Mouse (Mus musculus) adrenal gland, postnatal 10 days (tissue): ENCODE data around the gene Osbp2. TPM values are rescaled to one million over a fixed set of nuclear protein-coding genes. Genes with fewer than 3 reads are reported as not detected.
A peak's percentile ranks its signal among the peaks of the same experiment; 100 is the strongest.

Experiments
- DNase-seq: peaks from one replicate; pipeline ENCODE4 v3.0.0; 2021; ENCODE audit warnings: mixed read lengths
- total RNA-seq, 2 experiments: library from RNA; stranded (reverse); gene quantifications; 2 replicates each; pipeline ENCODE4 v1.2.3; 2021

Osbp2 gene
- total RNA-seq, 2 experiments from 2014 or later: 1.9 to 2.4 TPM

DNA sequence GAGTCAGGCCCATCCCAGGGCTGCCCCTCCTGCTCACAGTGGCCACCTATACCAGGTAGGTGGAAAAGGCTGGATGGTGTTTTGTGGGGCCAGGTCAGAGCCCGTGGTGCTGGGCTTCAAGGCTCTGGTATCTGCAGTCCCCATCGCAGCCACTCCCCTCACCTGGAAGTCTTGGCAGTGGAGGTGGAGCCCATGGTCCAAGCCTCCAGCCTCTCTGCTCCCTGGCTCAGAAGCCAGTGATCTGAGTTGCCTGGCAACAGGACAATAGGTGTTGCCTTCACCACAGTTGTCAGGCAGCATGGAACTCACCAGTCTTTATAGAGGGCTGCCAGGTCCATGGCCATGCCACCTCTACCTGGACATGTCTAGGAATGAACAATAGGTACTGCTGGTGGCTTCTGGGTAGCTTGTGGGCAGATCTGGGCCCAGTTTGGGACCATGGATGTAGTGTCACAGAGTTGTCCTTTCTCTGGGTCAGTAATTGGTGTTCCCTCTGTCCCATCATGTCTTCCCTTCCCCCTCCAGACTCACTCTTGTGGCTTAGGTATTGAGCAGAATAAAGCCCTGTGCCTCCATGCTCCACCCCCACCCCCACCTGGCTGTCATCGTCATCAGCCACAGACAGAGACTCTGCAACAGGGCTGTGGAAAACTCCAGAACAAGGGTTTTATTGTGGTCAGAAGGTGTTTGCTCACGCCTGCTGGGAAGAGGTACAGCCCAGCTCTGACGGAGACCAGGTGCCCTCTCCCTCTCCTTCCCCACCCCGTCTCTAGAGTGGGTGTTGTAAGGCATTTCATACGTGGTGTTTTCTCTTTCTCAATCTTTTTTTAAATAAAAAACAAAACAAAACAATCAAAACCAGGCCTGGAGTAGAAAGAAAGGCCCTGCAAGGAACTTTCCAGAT lies 160.4 kb downstream of the Osbp2 start:
- DNase-seq: no peak

GRCm38 (mm10) chr11:3697441-3697840 lies 166.3 kb downstream of the Osbp2 start:
- no peak for DNase-seq

- DNase-seq: peak; percentile 32
These were observed 167.6 kb downstream of the Osbp2 start for GRCm38 (mm10) chr11:3696086-3696616.

- DNase-seq: no peak
These were observed 172.0 kb downstream of the Osbp2 start for GRCm38 (mm10) chr11:3691746-3692145.

DNA sequence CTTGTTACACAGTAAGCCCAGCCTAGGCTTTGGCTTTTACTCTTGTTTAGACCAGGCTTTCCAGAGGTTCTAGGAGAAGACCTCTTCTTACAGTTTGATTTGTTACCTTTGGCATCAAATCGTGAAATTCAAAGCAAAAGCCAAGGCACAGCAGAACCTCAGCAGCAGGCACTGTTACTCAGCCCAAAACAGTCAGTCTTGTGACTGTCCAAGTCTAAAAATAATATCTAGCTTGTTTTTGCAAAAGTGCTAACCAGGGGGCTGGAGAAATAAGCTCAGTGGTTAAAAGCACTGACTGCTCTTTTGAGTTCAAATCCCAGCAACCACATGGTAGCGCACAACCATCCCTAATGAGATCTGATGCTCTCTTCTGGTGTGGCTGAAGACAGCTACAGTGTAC lies 176.8 kb downstream of the Osbp2 start:
- DNase-seq: no peak

DNA sequence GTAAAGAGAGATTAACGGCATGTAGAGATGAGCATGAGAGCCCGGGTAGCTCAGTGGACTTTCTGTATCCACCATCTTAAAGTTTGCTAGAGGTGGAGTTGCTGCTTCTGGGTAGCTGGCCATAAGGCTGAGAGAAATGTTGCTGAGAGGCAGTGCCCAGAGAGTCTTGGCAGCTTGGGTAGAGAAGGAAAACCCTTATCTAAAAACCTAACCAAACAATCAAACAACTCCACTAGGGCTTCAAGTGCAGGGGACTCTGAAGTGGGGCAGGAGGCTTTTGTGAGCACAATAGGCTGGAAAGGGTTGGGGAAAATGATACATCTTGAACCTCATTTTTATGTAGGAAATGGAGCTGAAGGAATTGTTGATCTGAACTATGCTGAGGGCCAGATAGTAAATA lies 177.4 kb downstream of the Osbp2 start:
- no peak for DNase-seq

DNA sequence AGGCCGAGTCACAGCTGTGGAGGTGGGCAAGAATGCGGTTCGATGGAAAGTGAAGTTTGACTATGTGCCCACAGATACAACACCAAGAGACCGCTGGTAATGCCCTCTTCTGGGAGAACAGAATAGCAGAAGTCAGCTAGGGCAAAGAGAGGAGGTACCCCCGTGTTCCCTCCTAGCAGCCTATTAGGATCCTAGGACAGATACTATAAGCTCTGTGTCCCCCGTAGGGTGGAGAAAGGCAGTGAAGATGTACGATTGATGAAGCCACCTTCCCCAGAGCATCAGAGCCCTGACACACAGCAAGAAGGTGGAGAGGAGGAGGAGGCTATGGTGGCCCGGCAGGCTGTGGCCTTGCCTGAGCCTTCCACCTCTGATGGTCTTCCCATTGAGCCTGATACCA lies 178.3 kb downstream of the Osbp2 start:
- no peak for DNase-seq

DNA sequence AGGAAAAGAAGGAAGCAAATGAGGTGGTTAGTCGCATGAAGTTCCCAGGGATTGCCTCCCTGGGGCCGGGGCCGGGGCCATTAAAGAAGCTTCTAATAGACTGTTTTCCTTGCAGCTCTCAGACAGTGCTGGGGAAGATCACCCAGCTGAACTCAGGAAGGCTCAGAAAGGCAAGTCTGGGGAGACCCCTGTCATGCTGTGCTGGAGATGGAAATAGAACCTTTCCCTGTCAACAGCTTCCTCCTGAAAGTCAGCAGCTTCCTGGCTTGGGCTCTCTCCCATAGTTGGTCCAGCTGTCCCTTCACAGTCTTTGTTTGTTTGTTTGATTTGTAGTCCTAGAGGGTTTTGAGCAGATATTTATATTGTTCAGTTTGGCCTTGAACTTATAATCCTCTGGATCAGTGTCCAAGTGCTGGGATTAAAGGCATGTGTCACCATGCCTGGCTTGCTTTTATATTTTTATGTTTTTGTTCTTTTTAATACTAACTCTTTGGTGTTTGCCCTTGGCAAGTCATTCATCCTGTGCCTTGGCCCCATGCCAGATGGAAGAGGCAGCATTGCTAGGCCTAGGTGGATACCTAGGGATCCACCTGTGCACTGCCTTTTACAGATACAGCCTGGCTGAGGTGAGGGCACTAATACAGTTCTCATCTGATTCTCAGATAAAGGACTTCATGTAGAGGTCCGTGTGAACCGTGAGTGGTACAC lies 178.8 kb downstream of the Osbp2 start:
- DNase-seq: peak; percentile 59

DNA sequence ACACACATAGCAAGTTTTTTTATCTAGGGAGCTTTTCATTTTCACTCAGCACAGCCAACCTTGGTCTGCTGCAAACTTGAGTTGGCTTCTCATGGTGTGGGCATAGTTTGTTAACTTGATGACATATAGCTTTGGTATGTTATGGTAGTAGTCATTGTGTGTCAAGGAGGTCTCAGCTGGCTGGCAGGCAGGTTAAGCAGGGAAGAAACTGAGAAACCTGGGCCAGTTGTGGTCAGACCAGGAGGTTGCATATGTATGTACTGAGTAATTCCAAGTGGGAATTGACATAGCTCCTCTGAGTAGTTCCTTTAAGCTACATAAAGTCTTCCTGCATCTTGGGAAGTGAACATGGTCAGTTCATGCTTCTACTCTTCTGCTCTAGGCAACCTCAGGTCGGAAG lies 179.5 kb downstream of the Osbp2 start:
- no peak for DNase-seq

- DNase-seq: no peak
These were observed 180.0 kb downstream of the Osbp2 start for GRCm38 (mm10) chr11:3683696-3684095.

DNA sequence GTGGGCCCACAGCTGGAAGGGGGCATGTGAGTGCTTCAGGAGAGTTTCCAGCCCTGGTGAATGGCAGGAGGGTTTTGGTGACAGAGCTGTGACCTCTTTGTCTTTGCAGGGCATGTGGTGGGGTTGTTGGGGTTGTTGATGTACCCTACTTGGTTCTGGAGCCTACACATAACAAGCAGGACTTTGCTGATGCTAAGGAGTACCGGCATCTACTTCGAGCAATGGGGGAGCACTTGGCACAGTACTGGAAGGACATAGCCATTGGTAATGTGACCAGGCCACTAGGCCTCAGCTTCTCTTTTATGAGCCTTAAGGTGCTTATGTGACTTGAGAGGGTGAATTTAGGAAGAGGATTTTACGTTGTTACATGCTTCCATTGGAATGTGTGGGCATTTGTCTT lies 183.9 kb downstream of the Osbp2 start:
- DNase-seq: no peak

- DNase-seq: peak; percentile 33
These were observed 186.5 kb downstream of the Osbp2 start for GRCm38 (mm10) chr11:3677204-3677603.

DNA sequence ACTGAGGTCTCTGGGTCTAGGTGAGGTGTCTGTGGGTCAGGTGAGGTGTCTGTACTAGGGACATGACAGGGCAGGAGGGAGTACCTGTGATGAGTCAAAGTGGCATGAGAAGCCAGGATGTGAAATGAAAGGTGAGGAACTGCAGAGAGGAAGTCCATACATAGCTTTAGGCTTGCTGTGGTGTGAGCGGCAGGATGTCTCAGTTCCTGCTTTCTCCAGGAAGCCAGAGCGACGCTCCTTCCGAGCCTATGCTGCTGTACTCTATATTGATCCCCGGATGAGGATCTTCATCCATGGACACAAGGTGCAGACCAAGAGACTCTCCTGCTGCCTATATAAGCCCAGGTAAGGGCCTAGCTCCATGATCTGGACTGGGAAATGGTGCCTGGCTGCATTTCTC lies 187.3 kb downstream of the Osbp2 start:
- no peak for DNase-seq

- DNase-seq: no peak
These were observed 189.2 kb downstream of the Osbp2 start for GRCm38 (mm10) chr11:3674545-3674944.

DNA sequence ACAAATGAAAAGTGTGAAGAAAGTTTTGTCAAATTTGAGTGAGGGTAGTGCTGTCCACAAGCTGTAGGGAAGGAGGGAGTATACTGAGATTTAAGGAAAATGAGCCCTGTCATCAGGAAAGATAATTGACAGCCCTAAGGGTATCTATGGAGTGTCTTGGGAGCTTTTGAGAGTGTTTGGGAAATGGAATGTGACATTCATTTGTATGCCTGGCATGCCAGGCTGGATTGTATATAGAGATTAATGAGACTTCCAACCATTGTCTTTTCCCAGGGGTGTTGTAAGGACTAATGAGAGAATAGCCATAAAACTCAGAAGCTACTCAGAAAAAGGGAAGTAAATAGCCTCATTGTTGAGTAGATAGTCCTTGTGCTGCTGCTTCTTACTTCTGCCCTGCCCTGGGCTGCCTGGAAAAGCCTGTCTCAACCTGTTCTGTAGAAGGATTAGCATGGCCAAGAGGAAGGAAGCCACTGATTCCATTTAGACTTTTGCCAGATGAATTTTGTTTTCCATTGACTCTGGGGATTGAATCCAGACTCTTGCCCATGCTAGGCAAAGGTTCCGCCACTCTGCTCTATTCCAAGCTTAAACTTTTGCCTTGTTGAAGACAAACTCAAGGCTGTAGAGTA lies 192.6 kb downstream of the Osbp2 start:
- no peak for DNase-seq

DNA sequence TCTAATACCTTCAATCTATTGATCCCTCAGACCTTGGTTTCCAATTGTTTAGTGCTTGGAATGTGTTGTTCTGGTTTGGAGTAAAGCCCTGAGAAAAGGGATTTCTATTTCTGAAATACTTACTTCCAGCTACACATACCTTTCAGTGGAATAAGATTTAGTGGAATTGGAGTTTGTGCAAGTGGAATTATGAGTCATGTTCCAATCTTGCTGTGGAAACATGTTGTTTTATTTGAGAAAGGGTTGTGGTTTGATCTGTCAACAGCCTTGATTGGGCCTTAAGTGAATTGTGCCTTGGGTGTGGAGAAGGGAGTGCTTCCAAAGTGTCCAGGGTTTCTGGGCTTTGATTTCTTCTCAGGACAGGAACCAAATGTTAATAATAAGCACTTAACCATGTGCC lies 193.9 kb downstream of the Osbp2 start:
- DNase-seq: no peak

DNA sequence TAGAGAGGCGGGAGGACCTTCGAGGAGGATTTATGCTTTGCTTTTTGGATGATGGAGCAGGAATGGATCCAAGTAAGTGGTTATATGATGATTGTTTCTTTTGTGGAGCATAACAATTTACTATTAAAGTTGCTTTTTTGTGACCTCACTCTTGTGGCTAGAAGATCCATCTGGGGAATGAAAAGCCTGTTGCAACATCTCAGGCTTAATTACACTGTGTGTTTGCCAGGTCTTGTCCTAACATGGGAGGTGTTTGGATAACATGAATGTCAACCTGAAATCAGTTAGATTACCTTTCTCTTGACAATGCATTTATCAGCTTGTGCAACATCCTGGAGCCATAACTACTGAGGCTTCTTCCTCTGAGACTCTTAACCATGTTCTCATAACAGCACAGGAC lies 194.9 kb downstream of the Osbp2 start:
- no peak for DNase-seq

DNA sequence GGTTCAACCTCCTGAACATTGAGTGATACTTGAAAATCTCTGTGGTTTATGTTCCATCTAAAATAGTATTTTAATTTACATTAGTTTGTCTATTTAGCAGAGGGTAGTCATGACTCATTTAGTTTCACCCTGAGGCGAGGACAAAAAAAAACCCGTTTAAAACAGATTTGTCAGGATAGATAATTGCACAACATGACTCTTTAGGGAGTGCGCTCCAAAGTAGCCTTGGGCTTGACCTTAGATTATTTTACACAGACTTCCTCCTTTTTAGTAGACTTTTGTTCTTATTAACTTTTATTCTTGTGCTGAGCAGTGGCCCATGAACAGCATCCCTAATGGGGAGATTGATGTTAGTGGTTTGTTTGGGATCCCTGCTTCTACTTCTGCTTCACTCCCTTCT lies 196.2 kb downstream of the Osbp2 start:
- DNase-seq: no peak

DNA sequence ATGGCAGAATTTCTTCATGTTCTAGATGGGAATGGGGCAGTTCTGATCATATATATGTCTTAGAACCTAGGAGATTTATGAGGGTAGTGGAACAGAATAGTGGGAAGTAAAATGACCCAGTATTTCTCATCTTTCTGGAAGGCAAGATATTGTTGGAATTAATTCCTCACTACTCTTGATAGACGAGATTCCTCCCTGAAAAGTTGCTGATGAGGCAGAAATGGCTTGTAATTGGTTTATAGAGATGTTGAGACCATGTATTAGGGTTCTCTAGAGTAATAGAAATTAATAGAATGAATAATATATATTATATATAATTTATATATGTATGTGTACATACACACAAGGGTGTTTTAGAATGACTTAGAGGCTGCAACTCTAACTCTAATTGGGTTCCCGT lies 201.7 kb downstream of the Osbp2 start:
- no peak for DNase-seq
